Mouse (Mus musculus) heart, postnatal 0 days (tissue): ENCODE data around the gene Vmn1r74.

Experiments used
- CTCF ChIP-seq: IDR thresholded peaks from 2 replicates; pipeline ENCODE4 v1.5.1; 2016; ENCODE audit warnings: antibody characterized with exemption, control low read depth, low read depth
- EP300 ChIP-seq: IDR thresholded peaks from 2 replicates; pipeline ENCODE4 v1.6.1; 2016; ENCODE audit warnings: antibody characterized with exemption, low read depth

GRCm38 (mm10) chr7:11833680-11834079 is at the start of gene Vmn1r74:
- TF ChIP-seq CTCF (no peak), EP300 (no peak)
